In genomic region chr8:123701952-123702587, GRCm38 (mm10) we compare ENCODE assay signal across 9 mouse cellular contexts. TPM values are rescaled to one million over a fixed set of nuclear protein-coding genes. Genes with fewer than 3 reads are reported as not detected.
A peak's percentile ranks its signal among the peaks of the same experiment; 100 is the strongest.
DNase-seq lines count a peak whose midpoint lies in the region; ATAC-seq and TF ChIP-seq lines count a peak whose summit lies in the region.
"Had no signal": no experiment of that assay in that cellular context is flagged by ENCODE, and none has a peak within 500 bp of the region (broad histone marks: within the 10 kb centered on the region; RNA-seq: fewer than 3 reads in every experiment).

No protein-coding gene starts in this region.

- H3K4me3 ChIP-seq in forebrain, embryonic 10.5 days, result no peak overlapping the region
- no peak overlapping the region for H3K4me3 ChIP-seq in forebrain, embryonic 13.5 days
- H3K4me3 ChIP-seq in forebrain, embryonic 12.5 days (replicated peaks), result no peak overlapping the region

- H3K9ac ChIP-seq in forebrain, embryonic 13.5 days, result no peak overlapping the region
- no peak overlapping the region for H3K9ac ChIP-seq in forebrain, embryonic 12.5 days

- H3K9me3 ChIP-seq in forebrain, embryonic 10.5 days, result no peaks in the 10 kb centered on the region
- no peaks in the 10 kb centered on the region for H3K9me3 ChIP-seq in forebrain, embryonic 13.5 days (replicated peaks)
- H3K9me3 ChIP-seq in forebrain, embryonic 12.5 days, result no peaks in the 10 kb centered on the region

- DNase-seq in forebrain, embryonic 10.5 days (ENCODE audit: extremely low spot score, low spot score), result no peak
- DNase-seq in brain, embryonic 14.5 days (ENCODE audit: low read depth), result peak; percentile 55
- DNase-seq in heart, postnatal 25 days (ENCODE audit: low spot score), result peak; percentile 62
- peak; percentile 68 for DNase-seq in lung, postnatal 36 days
- DNase-seq in neural tube, embryonic 10.5 days (ENCODE audit: extremely low spot score, low spot score), result no peak
- no peak for DNase-seq in cerebellum, postnatal 25 days
- DNase-seq: kidney, adult 2 months had no signal

- intact Hi-C loops in heart, postnatal 25 days (cut with DNase I), result loop anchor here (5.0 kb wide), 1 partner anchor 60 kb away; no protein-coding TSS in a partner anchor

- H3K36me3 ChIP-seq in forebrain, embryonic 10.5 days (replicated peaks), result no peaks in the 10 kb centered on the region
- no peaks in the 10 kb centered on the region for H3K36me3 ChIP-seq in forebrain, embryonic 13.5 days (ENCODE audit: poor library complexity, severe bottlenecking)
- no peaks in the 10 kb centered on the region for H3K36me3 ChIP-seq in forebrain, embryonic 12.5 days (replicated peaks)

- peaks cover 34% of the 10 kb centered on the region for H3K4me1 ChIP-seq in forebrain, embryonic 10.5 days
- H3K4me1 ChIP-seq in forebrain, embryonic 13.5 days, result peaks cover 11% of the 10 kb centered on the region; the same call in 1 of the 2 replicates
- H3K4me1 ChIP-seq in forebrain, embryonic 12.5 days, result 0 out of 2 replicates have a peak, but pooled peaks cover 3% of the 10 kb centered on the region

- H3K4me2 ChIP-seq in forebrain, embryonic 13.5 days, result no peak overlapping the region
- no peak overlapping the region for H3K4me2 ChIP-seq in forebrain, embryonic 12.5 days

- 81% methylated on average over 15 of the region's 15 CpGs for WGBS in forebrain, embryonic 10.5 days
- WGBS in forebrain, embryonic 13.5 days, result 82% methylated on average over 15 of the region's 15 CpGs
- WGBS in forebrain, embryonic 12.5 days, result 78% methylated on average over 15 of the region's 15 CpGs

- H3K27ac ChIP-seq in forebrain, embryonic 10.5 days, result peak overlapping the region; percentile 27
- no peak overlapping the region for H3K27ac ChIP-seq in forebrain, embryonic 13.5 days
- no peak overlapping the region for H3K27ac ChIP-seq in forebrain, embryonic 12.5 days

- ATAC-seq in forebrain, embryonic 13.5 days, result no peak
- ATAC-seq in forebrain, embryonic 12.5 days (ENCODE audit: low FRiP score), result no peak

- TF ChIP-seq CTCF in brain, embryonic 14.5 days (IDR thresholded peaks at IDR 0.05; ENCODE audit: borderline replicate concordance, extremely low read depth, insufficient read depth, insufficient read length), result no peak

- peaks cover 5% of the 10 kb centered on the region; the same call in 1 of the 2 replicates for H3K27me3 ChIP-seq in forebrain, embryonic 10.5 days (ENCODE audit: poor library complexity, severe bottlenecking)
- no peaks in the 10 kb centered on the region; the same call in 1 of the 2 replicates for H3K27me3 ChIP-seq in forebrain, embryonic 13.5 days
- H3K27me3 ChIP-seq in forebrain, embryonic 12.5 days, result peaks cover 3% of the 10 kb centered on the region; the same call in 1 of the 2 replicates

- TF ChIP-seq POLR2A in brain, embryonic 14.5 days (IDR thresholded peaks at IDR 0.05; ENCODE audit: borderline replicate concordance, extremely low read depth, insufficient read depth, insufficient read length, poor library complexity, severe bottlenecking), result no peak

RNA-seq across cellular contexts. Expression of gene Rhou, which starts 48.3 kb away (rescaled TPM):
- polyA plus RNA-seq in forebrain, embryonic 10.5 days (2016; fragmentation: Nextera tagmentation; extraction: Ambion mirVana), result 5.9 and 6.0 TPM in 2 replicates
- 8.3 and 8.9 TPM in 2 replicates for polyA plus RNA-seq in forebrain, embryonic 13.5 days (2015; fragmentation: Nextera tagmentation; extraction: Ambion mirVana)
- polyA plus RNA-seq in brain, embryonic 14.5 days (2012; rRNA removed), result 20.9 and 30.1 TPM in 2 replicates
- total RNA-seq in heart, postnatal 25 days (2021), result 1 to 10 TPM; 6.4 to 7.7 TPM
- polyA plus RNA-seq in forebrain, embryonic 12.5 days (2016; fragmentation: Nextera tagmentation; extraction: Ambion mirVana), result 7.6 and 7.9 TPM in 2 replicates

Comparison
In these comparisons a context has a peak if more than half of its experiments do, and no peak if none do; other contexts are left out.
1. DNase-seq: peak in brain, embryonic 14.5 days (single experiment), heart, postnatal 25 days (single experiment) and lung, postnatal 36 days (single experiment); none in forebrain, embryonic 10.5 days (single experiment), neural tube, embryonic 10.5 days (single experiment) and cerebellum, postnatal 25 days (0 of 2).